Mouse (Mus musculus) neural tube, embryonic 14.5 days (tissue): ENCODE measurements around the gene Wdcp. TPM values are rescaled to one million over a fixed set of nuclear protein-coding genes. Genes with fewer than 3 reads are reported as not detected.

Experiments used
- ATAC-seq: fragments of 200-750 bp; cut with Nextera tagmentation; 2 replicates; pipeline ENCODE4 v1.8.0; 2017; ENCODE audit warnings: low read depth, mild to moderate bottlenecking, moderate TSS enrichment, moderate library complexity
- H3K27ac ChIP-seq: fragments of 300-500 bp; sonication (generic); 2 replicates; pipeline ENCODE4 v1.5.1; 2014; ENCODE audit warnings: low read depth, mild to moderate bottlenecking, control low read depth, low read length, moderate library complexity, mixed read lengths
- H3K27me3 ChIP-seq: fragments of 300-500 bp; sonication (generic); 2 replicates; pipeline ENCODE4 v1.6.1; 2014; ENCODE audit warnings: low read length; ENCODE audit not compliant: control insufficient read depth, insufficient read depth
- H3K36me3 ChIP-seq: fragments of 300-500 bp; sonication (generic); 2 replicates; pipeline ENCODE4 v1.6.1; 2014; ENCODE audit warnings: low read length, mixed read lengths; ENCODE audit not compliant: control insufficient read depth, insufficient read depth
- H3K4me1 ChIP-seq: fragments of 300-500 bp; sonication (generic); 2 replicates; pipeline ENCODE4 v1.6.1; 2014; ENCODE audit warnings: low read length; ENCODE audit not compliant: control insufficient read depth, insufficient read depth
- H3K4me2 ChIP-seq: fragments of 300-500 bp; sonication (generic); 2 replicates; pipeline ENCODE4 v1.6.1; 2014; ENCODE audit warnings: mild to moderate bottlenecking, low read depth, low read length, control low read depth
- H3K4me3 ChIP-seq: fragments of 300-500 bp; sonication (generic); 2 replicates; pipeline ENCODE4 v1.5.1; 2014; ENCODE audit warnings: low read depth, low read length, control low read depth, mixed read lengths
- H3K9ac ChIP-seq: fragments of 300-500 bp; sonication (generic); replicated peaks from 2 replicates; pipeline ENCODE4 v1.6.1; 2014; ENCODE audit warnings: low read depth, mild to moderate bottlenecking, control low read depth, low read length, mixed read lengths
- H3K9me3 ChIP-seq: fragments of 300-500 bp; sonication (generic); 2 replicates; pipeline ENCODE4 v1.6.1; 2016; ENCODE audit warnings: low read length; ENCODE audit not compliant: control insufficient read depth
- WGBS: fragments of 180-500 bp; shearing (Covaris S2); extraction: QIAGEN DNeasy Blood & Tissue Kit; methylation state at CpG from one replicate; pipeline ENCODE4 v1.1.7; 2014; 5-methylcytosine and 5-hydroxymethylcytosine counted together
- polyA plus RNA-seq: library from polyadenylated mRNA; unstranded; fragments of >200 nt; fragmentation: Nextera tagmentation; extraction: Ambion mirVana; gene quantifications from 2 replicates; pipeline ENCODE4 v1.2.1, GENCODE M21; 2014

Gene Wdcp
- polyA plus RNA-seq, 1 experiment from 2014 or later, result 13.0 TPM

DNA sequence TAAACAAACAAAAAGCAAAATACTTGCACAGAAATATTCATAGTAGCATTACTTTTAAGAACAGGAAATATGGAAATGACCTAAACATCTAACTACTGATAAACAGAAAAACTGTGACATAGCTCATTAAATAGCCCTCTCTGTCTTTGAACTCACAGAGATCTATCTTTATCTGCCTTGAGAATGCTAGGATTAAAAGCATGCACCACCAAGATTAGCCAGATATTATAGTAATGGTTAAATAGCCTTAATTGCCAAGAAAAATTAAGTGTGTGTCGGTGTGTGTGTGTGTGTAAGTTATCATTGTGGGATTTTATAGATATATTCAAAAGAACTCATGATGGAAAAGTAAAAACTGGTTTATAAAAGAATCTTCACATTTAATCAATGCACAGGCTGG is 46.8 kb downstream of the Wdcp start:
- H3K4me2 ChIP-seq, result no peak overlapping the region
- no peaks in the 10 kb centered on the region for H3K27me3 ChIP-seq
- no peaks in the 10 kb centered on the region for H3K9me3 ChIP-seq
- no peak overlapping the region for H3K4me3 ChIP-seq
- H3K9ac ChIP-seq, result no peak overlapping the region
- ATAC-seq, result no peak
- WGBS, result 100% methylated on average over 1 of the region's 1 CpGs
- no peaks in the 10 kb centered on the region for H3K36me3 ChIP-seq
- H3K4me1 ChIP-seq, result no peaks in the 10 kb centered on the region
- H3K27ac ChIP-seq, result no peak overlapping the region

DNA sequence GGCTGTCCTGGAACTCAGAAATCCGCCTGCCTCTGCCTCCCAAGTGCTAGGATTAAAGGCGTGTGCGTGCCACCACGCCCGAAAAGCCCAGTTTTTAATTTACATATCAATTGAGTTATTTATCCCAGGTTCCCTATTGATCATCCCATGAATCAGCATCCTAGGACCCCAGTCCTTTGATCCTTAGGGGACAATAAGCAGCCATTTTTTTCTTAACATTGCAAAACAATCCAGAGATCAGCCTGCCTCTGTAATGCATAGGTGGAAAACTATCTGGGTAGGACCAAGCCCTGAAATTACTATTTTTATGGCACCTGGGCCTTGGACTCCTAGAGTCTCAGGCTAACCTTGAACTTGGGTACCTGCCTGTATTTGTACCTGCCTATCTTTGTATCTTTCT is 54.9 kb downstream of the Wdcp start:
- Histone ChIP-seq H3K4me3 (no peak overlapping the region), H3K4me2 (no peak overlapping the region), H3K9ac (no peak overlapping the region), H3K4me1 (no peaks in the 10 kb centered on the region), H3K36me3 (no peaks in the 10 kb centered on the region), H3K9me3 (no peaks in the 10 kb centered on the region), H3K27me3 (no peaks in the 10 kb centered on the region), H3K27ac (no peak overlapping the region)
- ATAC-seq, result no peak
- WGBS, result 90% methylated on average over 5 of the region's 5 CpGs

DNA sequence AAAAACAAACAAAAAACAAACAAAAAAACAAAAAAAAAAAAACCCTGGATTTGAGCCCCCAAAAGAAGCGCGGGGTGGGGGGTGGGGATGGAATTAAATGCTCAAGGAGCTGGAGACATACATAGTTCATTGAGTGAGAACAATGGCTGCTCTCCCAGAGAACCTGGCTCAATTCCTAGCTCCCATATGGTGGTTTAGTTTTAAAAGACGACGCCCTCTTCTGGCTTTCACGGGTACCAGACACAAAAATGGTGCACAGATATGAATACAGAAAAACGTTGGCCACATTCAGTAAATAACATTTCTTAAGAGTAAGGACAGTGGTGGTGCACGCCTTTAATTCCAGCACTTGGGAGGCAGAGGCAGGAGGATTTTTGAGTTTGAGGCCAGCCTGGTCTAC is 62.8 kb downstream of the Wdcp start:
- Histone ChIP-seq H3K9me3 (no peaks in the 10 kb centered on the region), H3K36me3 (no peaks in the 10 kb centered on the region), H3K4me1 (no peaks in the 10 kb centered on the region; the same call in 1 of the 2 replicates), H3K27ac (no peak overlapping the region), H3K4me2 (no peak overlapping the region; the same call in 1 of the 2 replicates), H3K27me3 (no peaks in the 10 kb centered on the region), H3K4me3 (no peak overlapping the region), H3K9ac (no peak overlapping the region)
- no peak for ATAC-seq
- 78% methylated on average over 7 of the region's 7 CpGs for WGBS

DNA sequence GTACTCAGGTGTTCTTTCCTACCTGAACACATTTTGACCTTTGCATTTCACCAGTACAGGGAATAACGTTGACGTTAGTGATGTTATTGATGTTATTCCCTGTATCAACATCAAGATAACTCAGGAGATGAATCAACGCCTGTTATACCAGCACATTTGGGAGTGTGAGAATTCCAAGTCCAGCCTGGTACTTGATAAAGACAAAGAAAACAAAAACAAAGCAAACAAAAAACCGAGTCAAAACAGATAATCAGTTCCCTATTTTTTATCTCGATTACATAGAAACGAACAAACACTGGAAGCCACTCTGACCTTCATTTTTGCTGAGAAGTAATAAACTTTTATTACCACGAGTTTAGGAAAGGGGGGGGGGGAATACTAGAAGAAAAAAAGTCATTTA is 63.4 kb downstream of the Wdcp start:
- H3K27ac ChIP-seq, result peak overlapping the region; percentile 82; the same call in 1 of the 2 replicates
- H3K4me3 ChIP-seq, result peak overlapping the region; percentile 66
- peak overlapping the region; percentile 68 for H3K4me2 ChIP-seq
- no peaks in the 10 kb centered on the region; the same call in 1 of the 2 replicates for H3K4me1 ChIP-seq
- H3K36me3 ChIP-seq, result no peaks in the 10 kb centered on the region
- 54% methylated on average over 7 of the region's 7 CpGs for WGBS
- H3K27me3 ChIP-seq, result no peaks in the 10 kb centered on the region
- ATAC-seq, result no peak
- no peaks in the 10 kb centered on the region for H3K9me3 ChIP-seq
- H3K9ac ChIP-seq, result peak overlapping the region; percentile 83

DNA sequence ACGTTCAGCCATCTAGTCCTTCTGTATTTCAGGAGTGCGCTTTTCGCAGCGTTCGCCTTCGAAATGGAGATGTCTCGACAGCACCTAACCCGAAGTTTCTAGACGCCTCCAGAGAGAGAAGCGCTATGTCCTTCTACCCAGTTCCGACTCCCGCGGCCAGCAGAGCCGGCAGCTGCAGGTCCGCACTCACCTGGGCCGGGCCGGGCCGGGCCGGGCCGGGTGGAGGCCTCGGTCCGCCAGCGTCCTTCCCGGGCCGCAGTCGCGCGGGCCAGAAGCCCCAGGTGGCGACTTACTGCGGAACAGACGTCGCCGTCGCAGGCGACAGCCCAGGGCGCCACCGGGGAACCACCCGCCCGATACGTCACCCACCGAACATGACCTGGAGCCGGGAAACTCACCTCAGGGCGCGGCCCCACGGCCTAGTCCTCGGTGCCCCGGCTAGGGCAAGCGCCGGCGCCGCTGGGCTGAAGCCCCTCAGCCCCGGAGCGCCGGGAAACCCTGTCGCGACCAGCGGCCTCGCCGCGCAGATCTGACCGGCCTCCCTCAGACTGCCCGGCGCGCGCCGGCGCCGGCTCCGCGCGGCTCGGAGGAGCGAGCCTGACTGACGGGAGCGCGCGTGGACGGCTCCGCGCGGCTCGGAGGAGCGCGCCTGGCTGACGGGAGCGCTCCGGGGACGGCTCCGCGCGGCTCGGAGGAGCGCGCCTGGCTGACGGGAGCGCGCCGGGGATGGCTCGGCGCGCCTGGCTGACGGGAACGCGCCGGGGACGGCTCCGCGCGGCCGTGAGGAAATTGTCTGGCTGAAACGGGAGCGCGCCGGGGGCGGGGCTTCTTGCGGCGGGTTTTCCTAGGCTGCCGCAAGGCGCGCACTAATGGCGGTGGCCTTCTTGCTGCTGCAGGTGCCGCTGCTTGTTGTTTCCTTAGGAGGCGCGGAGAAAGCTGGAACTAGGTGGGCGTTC is 64.1 kb downstream of the Wdcp start, which contains the start of gene Ubxn2a:
Gene Ubxn2a, minus strand, starts transcription at position 755 of the 956 bp plus-strand sequence.
- peak within 1 kb of the TSS; percentile 82 for H3K27ac ChIP-seq
- H3K9ac ChIP-seq, result peak within 1 kb of the TSS; percentile 83
- H3K36me3 ChIP-seq, result no peaks in the 10 kb centered on the region
- H3K9me3 ChIP-seq, result no peaks in the 10 kb centered on the region
- peak within 1 kb of the TSS; percentile 66 for H3K4me3 ChIP-seq
- peak within 1 kb of the TSS; percentile 68 for H3K4me2 ChIP-seq
- ATAC-seq, result peak; percentile 93
- no peaks in the 10 kb centered on the region for H3K27me3 ChIP-seq
- WGBS, result under 1% methylated on average over 97 of the region's 125 CpGs
- no peaks in the 10 kb centered on the region; the same call in 1 of the 2 replicates for H3K4me1 ChIP-seq

DNA sequence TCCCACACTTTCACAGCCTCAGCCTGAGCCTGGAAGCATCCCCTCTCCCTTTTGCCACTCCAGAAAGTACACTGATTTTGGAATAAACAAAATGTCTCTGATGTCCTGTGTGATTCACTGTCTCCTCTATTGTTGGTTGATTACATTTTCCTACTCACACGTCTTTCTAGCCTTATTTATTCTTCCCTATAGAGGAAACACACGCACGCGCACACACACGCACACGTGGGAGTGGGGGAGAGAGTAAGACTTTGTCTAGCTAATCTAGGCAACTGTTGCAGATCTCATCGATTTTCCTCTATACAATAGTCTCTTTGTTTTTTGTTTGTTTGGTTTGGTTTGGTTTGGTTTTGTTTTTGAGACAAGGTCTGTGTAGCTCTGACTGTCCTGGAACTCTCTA is 65.3 kb downstream of the Wdcp start:
- no peaks in the 10 kb centered on the region for H3K9me3 ChIP-seq
- no peaks in the 10 kb centered on the region for H3K27me3 ChIP-seq
- no peaks in the 10 kb centered on the region; the same call in 1 of the 2 replicates for H3K4me1 ChIP-seq
- H3K36me3 ChIP-seq, result no peaks in the 10 kb centered on the region
- no peak overlapping the region for H3K4me2 ChIP-seq
- ATAC-seq, result no peak
- no peak overlapping the region for H3K27ac ChIP-seq
- no peak overlapping the region for H3K4me3 ChIP-seq
- no peak overlapping the region for H3K9ac ChIP-seq
- 91% methylated on average over 7 of the region's 7 CpGs for WGBS

Other genes starting within 250 kb of the Wdcp start
- 1.2 and 1.7 TPM in 2 replicates for gene Fam228a, start 104.9 kb upstream of the Wdcp start, polyA plus RNA-seq
- 14.7 and 17.3 TPM in 2 replicates for gene Pfn4, start 74.3 kb upstream of the Wdcp start, polyA plus RNA-seq
- gene Fam228b, start 74.0 kb upstream of the Wdcp start, polyA plus RNA-seq, result 8.4 and 9.6 TPM in 2 replicates
- gene Sf3b6, start 25.8 kb upstream of the Wdcp start, polyA plus RNA-seq, result 279 and 312 TPM in 2 replicates
- 55.8 and 103 TPM in 2 replicates for gene Fkbp1b, start 1.7 kb upstream of the Wdcp start, polyA plus RNA-seq
- gene Mfsd2b, start 31.1 kb downstream of the Wdcp start, polyA plus RNA-seq, result 2.3 and 2.6 TPM in 2 replicates
- 45.7 and 47.3 TPM in 2 replicates for gene Ubxn2a, start 64.4 kb downstream of the Wdcp start, polyA plus RNA-seq
- 20.4 and 24.2 TPM in 2 replicates for gene Atad2b, start 74.0 kb downstream of the Wdcp start, polyA plus RNA-seq